Mouse (Mus musculus): ENCODE measurements at regions not wholly inside any gene's neighbourhood (a gene's known extent, or its start where the extent isn't known, plus 50 kb on each side); places are given as distances from the start of the nearest gene placed in this dataset.
"Not testable (repeated sequence)": the region's sequence is repeated elsewhere in the genome, so short reads cannot be mapped to it uniquely, and the experiment has no call there.

DNA sequence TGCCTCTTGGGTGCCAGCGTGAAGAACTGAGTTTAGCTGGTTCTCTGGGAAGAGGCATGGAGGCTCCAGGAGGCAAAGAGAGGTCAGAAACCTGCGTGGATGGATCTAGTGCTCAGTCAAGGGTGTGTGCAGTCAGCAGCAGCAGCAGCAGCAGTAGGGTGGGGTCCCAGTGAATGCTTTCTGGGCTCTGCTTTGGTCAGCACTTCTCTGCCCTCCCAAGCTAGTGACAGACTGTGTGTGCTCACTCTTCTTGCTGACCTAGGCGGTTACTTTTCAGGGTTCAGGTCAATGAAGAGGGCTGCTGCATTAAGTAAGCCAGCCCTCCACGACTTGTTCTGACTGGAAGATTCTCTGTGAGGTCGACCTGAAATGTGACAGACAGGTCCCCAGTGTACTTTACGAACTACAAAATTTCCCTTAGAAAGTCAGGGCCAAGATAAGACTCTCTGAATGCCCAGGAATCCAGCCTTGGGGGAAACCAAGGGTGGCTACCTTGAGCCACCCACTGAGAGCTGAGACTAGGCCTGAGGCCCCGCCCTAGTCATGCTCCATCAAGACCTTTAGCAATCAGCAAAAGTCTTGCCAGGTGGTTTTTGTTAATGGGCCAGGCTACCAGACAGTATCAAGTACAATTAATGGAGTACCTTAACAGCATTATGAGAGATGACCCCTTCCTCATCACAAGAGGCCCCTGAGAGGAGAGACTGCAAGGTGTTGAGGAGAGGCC lies 114.9 kb upstream of the Lemd2 start:
- DNase-seq (ENCODE audit: extremely low spot score), result no peak

DNA sequence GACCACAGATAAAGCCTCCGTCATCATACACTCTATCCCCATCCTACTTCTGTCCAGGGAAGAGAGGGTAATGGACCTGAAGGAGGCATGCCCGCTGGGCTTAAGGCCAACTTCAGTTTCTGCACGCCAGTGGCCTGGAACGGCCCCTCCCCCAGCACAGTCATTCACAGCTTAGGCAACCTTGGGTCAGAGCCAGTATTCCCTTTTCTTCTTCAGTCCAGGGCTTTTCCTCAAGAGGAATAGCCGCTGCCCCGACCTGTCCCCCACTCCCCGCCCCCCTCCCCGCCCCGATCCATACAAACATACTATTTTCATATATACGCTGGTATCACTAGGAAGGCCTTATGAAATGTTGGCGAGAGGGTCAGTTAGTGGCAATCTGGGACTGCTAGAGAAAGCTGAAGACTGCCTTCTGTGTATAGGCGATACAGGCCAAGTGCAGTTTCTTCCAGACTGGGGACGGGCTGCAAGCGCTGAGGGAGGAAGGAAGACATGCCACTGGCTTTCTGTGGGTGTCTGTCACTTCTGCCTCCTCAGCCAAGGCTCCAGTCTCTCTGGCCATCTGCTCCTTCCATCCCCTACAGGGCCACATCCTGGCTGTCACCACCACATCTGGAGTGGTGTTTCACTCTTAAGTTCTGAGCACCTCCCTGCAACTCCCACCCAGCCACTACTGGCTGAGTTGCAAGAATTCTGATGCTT lies 113.5 kb upstream of the Lemd2 start:
- DNase-seq (ENCODE audit: extremely low spot score), result no peak

DNA sequence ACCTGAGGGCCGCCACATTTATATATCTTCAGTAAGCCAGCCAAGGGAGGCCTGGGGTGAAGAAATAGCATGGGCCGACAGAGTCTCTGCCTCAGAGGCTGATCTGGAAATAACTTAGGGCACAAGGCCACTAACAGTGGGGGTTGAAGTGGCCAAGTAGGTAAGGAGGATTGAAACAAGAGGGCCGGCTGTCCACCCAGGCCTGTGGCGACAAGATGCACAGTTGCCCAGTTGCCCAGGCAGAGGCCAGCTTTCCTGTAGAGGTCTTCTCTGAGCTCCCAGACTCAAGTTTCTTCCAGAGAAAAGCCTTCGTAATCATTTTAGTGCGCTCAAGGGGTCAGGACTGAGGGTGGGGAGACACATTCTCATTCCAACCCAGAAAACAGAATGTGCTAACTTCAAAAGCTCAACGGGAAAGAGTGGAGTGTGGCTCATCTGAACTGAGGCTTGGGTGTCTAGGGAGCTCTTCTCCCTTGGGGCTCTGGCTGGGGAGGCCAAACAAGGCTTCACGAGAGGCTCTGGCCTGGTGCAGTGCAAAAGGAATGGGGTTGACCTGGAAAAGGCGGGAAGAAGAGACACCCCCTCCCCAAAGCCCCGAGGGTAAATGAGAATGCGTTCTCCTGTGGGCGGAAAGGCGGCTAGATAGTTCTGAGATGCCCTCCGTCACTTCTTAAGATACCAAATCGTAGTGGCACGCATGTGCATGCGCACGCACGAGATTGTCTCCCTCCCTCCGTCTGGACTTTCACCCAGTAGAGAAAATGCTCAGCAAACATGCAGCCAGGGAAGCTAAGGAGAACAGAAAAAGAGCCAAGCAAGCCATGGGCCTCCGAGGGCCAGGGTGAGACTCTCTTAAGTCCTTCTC lies 112.7 kb upstream of the Lemd2 start:
- DNase-seq (ENCODE audit: extremely low spot score), result no peak

DNA sequence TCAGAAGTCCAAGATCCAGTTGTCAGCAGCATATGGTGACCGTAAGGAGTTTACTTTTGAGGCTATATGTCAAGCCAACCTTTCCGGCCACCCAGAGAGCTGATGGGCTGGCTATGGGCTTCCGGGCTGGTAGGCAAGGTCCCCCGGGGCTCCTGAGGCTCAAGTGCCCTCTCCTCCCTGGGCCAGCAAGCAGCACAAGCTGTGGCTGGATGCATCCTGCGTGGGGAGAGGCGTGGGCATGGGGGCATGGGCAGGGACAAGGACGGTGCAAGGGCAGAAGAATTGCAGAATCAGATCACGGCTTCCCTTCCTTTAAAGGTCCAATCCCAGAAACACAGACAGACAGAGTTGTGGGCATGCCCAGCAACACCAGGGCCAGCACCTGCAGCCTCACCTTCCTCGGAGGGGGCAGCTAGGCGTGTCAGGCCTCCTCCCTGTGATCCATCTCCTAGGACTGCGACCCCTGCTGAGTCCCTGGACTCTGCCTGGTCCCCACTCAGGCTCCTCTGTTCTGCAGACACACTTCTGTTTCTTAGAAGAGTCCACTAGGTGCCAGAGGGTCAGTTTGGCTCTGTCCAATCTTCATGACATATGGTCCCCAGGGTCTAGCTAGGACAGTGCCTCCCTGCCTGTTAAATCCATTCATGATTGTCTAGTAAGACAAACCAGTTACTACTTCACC lies 111.8 kb upstream of the Lemd2 start:
- DNase-seq (ENCODE audit: extremely low spot score), result no peak

DNA sequence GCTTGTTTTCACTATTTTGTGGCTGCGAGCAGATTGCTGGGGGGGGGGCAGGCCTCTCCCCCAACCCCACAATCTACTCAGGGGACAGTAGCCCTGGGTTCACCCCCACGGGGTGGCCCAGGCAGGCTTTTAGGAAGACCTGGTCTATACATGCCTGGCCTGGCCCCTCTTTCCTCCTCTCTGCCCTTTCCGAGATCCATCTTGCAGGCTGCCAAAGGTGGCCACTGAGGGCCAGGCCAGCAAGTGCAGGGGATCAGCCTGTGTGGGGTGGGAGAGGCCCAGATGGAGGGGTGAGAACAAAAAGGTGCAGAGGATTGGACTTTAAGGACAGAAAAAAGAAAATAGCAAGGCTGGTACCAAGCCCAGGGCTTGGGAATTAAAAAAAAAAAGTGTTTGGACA lies 111.2 kb upstream of the Lemd2 start:
- no peak for DNase-seq (ENCODE audit: extremely low spot score)

DNA sequence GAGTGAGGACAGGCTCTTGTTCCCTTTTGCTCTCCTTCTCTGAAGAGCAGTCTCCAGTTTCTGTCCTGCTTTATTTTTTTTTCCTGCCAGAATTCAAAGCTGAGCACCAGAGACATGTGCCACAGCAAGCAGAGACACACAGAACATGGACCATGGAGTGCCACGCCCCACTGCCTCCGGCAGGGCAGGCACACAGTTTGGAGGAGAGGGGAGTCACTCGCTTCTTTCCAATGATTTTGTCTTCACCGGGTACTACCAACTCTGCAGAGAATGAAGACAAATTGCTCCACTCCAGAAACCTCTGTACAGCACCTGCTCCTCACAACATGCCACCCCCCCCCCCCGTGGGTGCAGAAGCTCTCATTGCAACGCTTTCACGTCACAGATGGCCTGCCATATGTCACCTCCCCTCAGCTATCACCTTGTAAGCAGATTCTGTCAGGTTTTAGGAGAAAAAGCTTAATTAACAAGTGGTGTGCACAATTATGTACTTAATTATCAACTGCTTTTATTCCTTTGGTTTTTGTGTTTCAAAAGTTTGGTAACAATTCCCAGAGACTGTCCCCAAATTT lies 110.6 kb upstream of the Lemd2 start:
- DNase-seq (ENCODE audit: extremely low spot score), result no peak

DNA sequence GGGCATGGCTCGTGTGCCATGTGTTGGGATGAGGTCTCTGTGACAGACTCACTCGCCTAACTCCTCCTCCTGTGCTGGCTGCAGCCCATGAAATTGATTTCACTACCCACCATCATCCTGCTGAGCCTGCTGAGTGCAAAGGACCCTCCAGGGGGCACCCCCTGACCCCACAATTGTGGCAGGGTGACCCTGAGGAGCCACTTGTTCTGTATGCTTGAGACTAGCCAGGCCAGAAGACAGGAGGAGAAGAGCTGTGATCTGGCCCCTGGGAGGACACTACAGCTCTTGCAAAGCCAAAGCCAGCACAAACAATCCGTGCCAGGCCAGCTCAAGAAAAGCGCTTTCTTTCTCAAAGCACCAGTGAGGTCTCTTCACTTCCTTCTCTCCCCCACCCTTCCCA lies 104.7 kb upstream of the Lemd2 start:
- no peak for DNase-seq (ENCODE audit: extremely low spot score)

DNA sequence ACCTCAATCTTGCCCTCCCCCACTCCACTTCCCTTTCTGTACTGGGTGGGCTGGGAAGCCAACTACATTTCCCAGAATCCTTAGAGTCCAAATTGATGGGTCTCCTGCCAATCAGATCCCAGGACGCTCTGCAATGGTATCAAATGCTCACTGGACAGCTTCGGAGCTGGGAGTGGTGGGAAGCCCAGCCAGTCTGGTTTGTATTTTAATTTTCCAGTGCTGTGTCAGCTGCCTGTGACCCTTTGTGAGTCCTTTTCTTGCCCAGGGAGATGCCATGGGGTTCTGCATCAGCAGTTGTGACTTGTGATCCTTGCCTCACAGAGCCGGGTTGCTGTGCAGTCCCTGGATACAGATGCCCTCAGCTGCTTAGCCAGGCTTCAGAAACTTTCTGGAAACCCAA lies 100.6 kb upstream of the Lemd2 start:
- no peak for DNase-seq (ENCODE audit: extremely low spot score)

DNA sequence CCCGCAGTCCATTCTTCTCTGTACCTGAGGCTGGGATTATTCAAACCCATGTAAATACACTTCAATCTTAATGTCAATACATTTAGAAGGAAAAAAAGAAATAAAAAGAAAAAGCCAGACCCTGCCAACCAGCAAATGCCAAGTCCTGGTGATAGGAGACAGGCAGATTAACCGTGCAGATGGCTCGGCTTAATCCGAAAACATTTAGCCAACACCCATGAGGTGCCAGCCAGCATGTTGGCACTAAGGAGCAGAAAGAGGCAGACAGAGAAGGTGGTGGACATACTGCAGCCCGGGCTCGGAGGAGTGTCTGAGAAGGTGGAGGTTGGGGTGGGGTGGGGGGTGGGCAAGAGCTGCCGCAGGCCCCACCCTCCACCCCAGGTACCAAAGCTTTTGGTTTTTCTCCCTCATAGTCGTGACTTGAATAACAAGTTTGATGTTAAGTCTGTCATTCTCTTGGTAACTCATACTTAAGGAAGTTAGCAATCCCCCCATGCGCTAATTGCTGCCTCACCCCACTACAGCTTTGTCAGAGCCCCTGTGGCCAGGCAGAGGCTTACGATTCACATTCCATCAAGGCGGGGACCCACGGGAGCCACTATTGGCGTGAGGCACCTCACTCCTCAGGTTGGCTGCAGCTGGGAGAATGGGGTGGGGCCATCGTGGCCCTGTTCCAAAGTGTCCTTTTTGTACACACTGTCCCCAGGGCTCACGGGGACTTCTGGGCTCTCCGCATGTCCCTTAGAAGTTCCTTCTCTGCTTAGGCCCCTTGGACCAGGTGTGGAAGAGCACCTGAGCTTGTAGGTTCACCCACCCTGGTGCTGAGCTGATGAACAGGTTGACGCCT lies 99.6 kb upstream of the Lemd2 start:
- DNase-seq (ENCODE audit: extremely low spot score), result no peak

DNA sequence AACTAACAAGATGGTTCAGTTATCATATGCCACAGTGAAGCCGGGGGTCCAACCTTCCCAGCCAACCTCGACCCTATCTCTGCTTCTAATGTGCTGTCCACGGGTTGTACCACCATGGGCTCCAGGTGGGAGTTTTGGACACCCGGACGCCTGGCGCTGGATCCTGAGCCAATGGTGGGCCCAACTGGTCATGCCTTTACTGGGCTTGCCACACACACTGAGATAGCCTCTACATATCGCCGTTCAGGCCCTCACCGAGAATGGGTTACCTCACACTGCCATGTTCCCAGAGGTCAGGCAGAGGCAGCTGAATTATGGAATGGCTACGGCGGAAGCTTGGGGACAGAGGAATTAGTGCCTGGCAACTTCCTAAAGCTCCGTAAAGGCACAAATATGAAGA lies 98.8 kb upstream of the Lemd2 start:
- DNase-seq (ENCODE audit: extremely low spot score), result no peak

DNA sequence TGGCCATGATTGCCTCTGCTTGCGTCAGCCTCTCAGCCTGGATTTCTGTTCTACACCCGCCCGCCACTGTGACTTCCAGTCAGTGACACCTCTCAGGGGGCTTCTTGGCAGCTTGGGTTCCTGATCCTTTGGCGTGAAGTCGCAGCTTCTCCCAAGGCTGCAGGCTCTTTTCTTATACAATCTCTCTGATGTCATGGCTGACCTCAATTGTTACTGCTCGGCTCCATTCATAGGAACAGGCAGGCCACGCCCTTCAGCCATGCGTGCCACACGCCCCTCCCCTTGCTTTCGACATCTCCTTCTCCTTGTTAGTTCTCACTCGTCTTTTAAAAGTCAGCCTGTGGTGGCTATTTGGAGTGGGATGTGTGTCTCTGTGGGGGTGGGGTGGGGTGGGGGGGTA lies 97.1 kb upstream of the Lemd2 start:
- no peak for DNase-seq (ENCODE audit: extremely low spot score)

DNA sequence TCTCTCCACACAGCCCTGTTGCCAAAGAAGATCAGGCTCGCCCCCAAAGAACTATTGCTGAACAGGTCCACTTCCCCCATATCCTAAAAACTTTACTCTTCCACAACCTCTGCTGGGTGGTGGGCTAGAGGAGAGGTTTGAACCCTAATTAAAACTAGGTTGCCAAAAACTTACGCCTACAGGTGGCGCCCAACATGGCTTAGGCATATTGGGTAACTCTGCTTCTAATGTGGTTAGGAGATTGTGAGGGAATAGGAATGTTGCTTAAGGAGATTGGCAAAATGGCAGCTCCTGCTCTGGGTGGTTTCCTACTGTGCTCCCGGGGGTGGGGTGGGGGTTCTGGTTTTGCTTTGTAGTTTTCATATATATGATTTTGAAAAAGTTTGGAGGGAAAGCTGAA lies 95.0 kb upstream of the Lemd2 start:
- no peak for DNase-seq (ENCODE audit: extremely low spot score)

DNA sequence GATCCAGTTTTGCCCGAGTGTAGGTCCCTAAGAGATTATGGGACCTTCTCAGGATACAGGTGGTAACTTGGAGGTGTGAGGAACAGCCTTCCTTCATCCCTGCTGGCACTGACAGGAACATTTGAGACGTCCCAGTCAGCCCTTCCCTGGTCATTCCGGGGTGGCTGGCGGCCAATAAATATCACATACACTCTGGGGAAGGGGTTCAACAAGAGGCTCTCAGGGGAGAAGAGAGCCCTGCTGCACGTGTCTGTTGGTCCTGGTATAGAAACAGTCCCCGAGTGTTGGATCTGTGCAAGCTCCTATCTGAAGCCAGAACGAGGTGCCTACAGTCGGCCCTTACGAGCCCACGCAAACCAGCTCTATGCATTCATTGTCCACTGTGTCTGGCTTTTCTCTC lies 94.1 kb upstream of the Lemd2 start:
- no peak for DNase-seq (ENCODE audit: extremely low spot score)

DNA sequence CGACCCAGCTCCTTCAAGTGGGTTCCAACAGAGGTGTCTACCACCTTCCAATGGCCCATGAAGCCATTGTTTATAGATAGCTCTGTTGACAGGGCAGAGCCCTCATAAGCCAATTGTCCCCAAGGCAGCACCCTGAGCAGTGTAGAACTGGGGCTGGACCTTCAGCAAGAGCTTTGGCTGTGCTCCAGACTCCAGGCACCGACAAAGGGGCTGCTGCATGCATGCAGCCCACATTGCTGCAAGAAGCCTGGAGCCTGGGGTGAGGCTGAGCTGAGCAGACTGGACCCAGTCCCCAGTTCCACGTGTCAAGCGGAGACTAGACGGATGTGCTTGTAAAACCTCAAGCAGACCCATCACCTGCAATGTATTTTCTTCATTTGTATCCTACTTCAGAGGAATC lies 91.9 kb upstream of the Lemd2 start:
- no peak for DNase-seq (ENCODE audit: extremely low spot score)

DNA sequence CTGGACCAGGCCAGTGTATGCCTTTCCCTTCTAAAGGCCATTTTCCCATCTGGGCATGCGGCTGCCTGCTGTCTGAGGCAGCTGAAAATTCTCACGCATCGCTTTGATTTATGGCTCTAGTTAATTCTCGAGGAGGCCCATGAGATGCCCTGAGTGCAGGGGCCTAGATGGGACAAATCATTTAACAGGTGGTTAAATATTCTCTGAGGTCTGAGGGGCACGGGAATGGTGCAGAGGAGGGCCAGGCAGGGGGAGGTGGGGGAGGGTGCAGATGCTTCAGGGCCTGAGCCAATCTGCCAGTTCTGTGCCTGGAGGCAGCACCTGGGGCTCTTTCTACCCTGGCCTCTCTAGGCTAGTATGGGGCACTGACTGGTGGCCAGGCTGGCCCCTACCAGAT lies 89.9 kb upstream of the Lemd2 start:
- no peak for DNase-seq (ENCODE audit: extremely low spot score)

DNA sequence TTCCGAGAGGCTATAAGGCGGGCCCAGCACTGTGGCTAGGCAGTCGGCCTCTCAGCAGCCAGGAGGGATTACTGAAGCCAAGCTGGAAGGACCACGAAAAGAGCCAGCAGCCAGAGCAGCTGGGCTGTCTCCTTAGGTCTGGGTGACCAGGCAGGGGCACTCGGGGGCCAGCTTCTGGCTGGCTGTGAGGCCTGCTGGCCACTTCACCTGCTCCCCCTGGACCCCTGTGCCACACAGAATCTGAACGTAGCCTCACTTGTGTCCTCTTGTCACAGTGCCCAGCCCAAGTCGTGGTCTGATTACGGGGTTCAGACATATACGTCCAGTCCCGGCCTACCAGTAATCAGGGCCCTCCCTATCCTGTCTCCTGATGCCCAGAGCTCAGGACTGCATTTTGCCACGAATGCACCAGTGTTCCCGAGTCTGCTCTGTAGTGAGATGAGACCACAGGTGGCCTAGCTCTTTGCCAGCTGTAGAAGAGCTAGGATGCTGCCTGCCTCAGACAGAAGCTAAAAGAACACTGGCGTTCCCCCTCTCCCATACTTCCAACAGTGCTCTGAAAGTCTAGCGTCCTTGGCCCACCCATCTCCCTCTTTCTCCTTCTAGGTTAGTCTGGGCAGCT lies 89.4 kb upstream of the Lemd2 start:
- no peak for DNase-seq (ENCODE audit: extremely low spot score)

DNA sequence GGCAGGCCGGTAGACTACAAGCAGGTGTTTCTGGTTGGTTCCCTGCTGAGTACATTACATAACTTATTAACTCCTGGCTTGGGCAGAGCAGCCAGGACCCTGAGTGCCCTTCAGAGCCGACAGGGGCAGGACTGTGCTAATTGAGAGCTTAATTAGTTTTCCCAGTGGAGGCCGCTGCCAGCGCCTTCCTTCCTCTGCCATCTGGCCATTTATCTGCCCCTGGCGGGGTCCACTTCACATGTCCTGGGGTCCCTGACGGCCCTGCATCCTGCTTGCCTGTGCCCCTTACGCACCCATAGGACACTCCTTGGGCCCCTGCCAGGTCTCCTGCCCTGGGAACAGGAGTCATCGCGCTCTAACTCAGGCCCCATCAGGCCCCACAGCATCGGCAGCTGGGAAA lies 87.4 kb upstream of the Lemd2 start:
- no peak for DNase-seq (ENCODE audit: extremely low spot score)

DNA sequence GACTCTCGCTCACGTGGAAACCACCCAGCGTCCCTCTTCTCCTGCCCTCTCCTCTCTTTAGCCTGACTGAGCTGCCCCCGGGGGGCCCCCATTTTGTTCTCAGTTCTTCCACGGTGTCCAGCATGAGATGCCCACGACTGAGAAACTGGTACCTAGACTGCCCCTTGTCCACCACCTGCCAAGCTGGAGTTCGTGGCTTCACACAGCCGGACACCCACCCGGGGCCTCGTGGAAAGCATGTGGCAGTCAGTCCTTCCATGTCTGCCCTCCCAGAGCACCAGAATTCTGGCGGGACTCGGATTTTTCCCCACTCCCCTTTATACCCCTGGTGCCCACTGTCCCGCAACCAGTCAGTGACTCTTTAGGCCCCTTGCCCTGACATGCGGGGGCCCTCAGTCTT lies 86.9 kb upstream of the Lemd2 start:
- no peak for DNase-seq (ENCODE audit: extremely low spot score)

DNA sequence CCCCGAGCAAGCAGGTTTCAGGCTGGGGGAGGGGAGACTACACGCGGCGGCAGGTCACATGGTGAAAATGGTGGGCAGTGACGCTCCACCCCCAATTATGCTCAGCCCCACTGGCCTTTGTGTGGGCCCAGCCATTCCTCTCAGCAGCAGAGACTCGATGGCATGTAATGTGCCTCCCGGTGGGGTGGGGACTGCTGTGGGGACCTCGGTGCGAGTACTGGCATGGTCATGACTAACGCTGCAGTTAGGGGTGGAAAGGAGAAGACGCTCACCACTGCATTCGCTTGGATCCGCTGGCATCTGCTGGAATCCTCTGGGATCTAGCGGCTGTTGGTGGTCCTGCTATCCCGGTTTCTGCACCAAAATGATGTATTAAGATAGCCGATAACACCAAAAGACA lies 86.0 kb upstream of the Lemd2 start:
- no peak for DNase-seq (ENCODE audit: extremely low spot score)

DNA sequence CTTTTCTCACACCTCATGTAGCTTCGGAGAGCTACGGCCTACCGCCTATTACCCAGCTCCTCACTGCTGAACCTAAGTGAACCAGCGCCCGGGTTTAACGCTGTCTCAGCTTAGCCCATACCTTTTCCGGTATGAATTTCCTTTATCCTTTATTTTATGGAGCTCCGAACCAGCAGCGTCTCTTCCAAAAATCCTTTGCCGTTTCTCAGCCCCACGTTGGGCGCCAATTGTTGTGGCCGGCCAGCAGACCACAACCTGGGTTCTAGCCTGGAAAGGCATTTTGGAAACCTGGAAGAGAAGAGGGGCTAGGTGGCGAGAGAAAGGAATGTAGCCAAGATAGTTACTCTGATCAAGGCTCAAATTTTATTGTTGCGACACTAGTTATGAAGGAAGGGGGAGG lies 85.5 kb upstream of the Lemd2 start:
- not testable (repeated sequence) for DNase-seq (ENCODE audit: extremely low spot score)

DNA sequence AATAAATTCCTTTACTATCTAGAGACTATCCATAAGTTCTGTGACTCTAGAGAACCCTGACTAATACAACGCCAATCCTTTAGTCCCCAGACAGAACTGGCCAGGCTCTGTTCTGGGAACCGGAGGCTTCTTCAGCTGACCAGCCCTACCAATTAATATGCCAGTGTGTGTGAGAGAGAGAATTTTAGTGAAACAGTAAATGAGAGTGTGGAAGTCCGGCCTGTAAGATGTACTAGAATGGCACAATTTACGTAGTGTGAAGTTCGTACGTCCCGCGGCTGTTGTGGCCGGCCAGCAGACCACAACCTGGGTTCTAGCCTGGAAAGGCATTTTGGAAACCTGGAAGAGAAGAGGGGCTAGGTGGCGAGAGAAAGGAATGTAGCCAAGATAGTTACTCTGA lies 83.7 kb upstream of the Lemd2 start:
- DNase-seq (ENCODE audit: extremely low spot score), result not testable (repeated sequence)
